Mouse (Mus musculus) layer of hippocampus, adult 9-10 months (tissue): ENCODE measurements around the gene Fnip2.

Experiments used
- DNase-seq: peaks from one replicate; pipeline ENCODE4 v3.0.0; 2022; ENCODE audit warnings: low spot score

The Fnip2 gene

DNA sequence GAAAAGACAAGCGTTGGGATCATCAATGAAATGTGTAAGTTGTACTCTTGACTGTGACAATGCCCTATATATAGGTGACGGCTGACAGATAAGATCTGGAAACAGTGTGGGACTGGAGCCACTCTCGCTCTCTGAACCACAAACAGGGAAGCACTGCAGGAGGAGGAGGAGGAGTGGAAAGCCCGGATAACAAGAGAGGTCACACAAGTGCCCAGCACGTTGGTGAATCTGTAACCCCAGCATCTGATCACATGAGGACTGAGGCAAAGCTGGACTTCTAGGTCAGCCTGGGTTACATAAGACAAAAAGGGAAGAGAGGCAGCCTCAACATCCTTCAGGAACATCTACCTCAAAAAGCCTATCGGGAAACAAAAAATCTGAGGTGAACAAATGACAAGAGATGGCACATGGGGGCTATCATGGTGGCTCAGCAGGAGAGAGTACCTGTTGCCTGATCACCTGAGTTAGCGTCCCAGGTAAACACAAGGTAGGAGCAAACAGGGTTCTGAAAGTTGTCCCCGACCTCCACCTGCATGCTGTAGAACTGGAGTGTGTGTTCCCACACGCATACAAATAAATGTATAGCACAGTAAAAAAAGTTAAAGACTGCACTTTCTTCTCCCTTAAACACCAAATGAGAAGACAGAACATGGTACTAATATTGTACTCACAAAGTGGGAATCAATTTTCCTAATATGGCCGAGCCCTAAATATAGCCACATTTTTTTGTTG, 2.6 kb downstream of the Fnip2 start:
- no peak for DNase-seq

DNA sequence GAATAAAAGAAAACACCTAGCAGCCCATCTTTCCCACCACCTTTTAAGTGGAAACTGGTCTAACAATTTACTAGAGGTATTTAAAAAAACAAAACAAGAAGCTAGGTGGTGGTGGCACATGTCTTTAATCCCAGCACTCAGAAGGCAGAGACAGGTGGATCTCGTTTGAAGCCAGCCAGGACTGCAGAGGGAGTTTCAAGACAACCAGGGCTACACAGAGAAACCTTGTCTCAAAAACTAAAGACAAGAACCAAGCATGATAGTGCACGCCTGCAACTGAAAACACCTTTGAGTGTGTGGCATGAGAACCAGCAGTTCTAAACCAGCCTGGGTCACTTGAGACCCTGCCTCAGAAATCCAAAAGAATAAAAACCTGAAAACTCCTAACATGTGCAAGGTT, 4.1 kb downstream of the Fnip2 start:
- DNase-seq: no peak

- DNase-seq: no peak
Observed at GRCm38 (mm10) chr3:79561784-79562715, 5.5 kb downstream of the Fnip2 start.

GRCm38 (mm10) chr3:79560555-79560954, 7.0 kb downstream of the Fnip2 start:
- DNase-seq: no peak

GRCm38 (mm10) chr3:79559773-79560045, 7.9 kb downstream of the Fnip2 start:
- no peak for DNase-seq

- no peak for DNase-seq
Observed at GRCm38 (mm10) chr3:79559021-79559772, 8.4 kb downstream of the Fnip2 start.

GRCm38 (mm10) chr3:79555061-79555460, 12.5 kb downstream of the Fnip2 start:
- DNase-seq: no peak

DNA sequence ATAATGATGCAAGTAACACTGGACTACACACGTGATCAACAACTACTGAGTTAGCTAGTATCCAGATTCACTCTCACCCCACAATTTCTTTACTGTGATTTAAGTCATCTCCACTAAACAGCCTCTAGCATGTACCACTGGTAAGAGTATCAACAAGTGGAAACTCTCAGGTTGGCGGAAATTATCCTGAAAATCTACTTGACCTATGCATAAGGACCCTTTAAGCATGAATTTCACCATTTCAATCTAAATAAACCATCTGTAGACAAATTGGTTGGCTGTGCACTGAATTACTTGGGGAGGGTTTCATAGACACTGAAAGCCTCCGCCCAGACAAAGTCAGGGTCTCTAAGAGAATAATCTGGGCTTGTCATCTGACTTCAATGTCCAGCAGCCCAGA, 13.8 kb downstream of the Fnip2 start:
- no peak for DNase-seq

DNA sequence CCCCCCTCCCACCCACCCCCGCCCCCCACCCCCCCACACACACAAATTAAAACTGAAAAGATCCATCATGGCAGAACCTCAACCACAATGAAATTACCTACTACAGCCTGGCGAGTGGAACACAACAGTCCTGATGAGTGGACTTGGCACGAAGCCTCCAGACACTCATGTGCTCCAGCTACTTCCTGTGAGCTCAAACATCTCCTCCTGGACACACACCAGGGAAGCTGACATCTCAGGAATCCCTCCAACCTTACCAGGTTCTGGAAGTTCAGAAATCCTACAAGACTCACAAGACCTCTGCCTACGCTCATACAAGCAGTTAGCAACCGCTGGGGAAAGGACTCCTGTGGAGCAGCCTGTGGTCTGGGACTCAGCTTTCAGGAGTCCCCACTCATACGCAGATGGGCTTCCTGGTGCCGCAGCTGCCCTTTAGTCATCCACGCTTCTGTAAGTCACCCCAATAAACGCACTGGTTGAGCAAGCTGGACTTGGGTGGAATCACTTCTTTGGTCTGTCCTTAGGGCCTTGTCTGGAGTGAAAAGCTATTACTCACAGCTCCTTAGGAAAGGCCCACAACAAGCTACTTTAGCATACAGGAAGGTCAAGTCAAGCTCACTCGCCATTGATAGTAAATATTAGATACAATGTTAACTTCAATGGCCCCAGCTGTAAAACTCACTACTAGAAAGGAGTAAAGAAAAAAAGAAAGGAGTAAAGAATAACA, 15.6 kb downstream of the Fnip2 start:
- no peak for DNase-seq

GRCm38 (mm10) chr3:79549751-79550393, 17.7 kb downstream of the Fnip2 start:
- no peak for DNase-seq

GRCm38 (mm10) chr3:79548681-79549437, 18.7 kb downstream of the Fnip2 start:
- DNase-seq: no peak

DNA sequence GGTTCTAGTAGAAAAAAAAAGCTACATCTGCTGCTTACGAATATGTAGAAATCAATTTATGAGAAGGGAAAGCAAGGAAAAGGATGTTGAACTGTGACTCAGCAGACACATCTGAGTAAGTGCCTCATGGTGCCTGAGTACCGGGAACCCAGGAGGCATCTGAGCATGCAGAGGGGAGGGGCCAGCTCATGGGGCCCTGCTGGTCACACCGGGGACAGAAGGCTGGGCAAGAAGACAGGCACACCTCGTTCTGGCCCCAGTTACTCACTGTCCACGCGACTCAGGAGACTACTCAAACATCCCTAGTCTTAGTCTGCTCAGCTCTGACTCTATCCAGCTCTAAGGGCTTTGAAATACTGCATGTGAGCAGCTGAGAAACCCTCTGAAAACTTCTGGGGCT, 25.0 kb downstream of the Fnip2 start:
- no peak for DNase-seq

DNA sequence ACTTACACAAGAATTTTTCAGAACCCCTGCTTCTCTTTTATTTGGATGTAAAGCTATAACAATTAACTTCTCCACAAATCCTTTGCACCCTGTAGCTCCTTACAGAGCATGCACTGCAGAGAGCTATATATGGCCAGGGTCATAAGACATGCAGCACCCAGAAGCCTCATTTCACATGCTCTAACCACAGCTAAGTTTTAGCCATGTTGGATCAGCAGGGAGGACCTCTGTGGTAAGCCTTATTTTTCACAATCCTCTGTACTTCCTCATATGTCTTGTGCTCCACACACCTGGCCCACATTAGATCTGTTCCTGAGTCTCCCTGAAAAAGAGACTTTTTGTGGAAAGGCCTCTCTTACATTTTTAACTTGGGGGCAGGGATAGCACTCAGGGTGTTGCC, 27.9 kb downstream of the Fnip2 start:
- no peak for DNase-seq

- DNase-seq: no peak
Observed at GRCm38 (mm10) chr3:79539124-79539523, 28.5 kb downstream of the Fnip2 start.

DNA sequence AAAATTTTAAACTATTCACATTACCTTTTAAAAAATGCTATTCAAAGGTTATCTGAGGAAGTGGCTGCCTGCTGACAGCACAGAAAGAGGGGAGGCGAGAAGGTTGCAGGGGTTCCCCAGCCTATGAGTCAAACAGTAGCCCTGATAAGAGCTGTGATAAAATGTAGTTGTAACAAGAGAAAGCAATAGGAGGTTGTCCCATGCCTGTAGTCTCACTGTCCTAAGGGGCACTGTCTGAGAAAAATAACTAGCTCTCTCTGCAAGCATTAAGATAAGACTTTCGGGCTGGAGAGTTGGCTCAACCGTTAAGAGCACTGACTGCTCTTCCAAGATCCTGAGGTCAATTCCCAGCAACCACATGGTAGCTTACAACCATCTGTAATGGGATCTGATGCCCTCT, 29.3 kb downstream of the Fnip2 start:
- no peak for DNase-seq

GRCm38 (mm10) chr3:79537626-79538203, 29.9 kb downstream of the Fnip2 start:
- DNase-seq: no peak

GRCm38 (mm10) chr3:79537023-79537422, 30.6 kb downstream of the Fnip2 start:
- no peak for DNase-seq

DNA sequence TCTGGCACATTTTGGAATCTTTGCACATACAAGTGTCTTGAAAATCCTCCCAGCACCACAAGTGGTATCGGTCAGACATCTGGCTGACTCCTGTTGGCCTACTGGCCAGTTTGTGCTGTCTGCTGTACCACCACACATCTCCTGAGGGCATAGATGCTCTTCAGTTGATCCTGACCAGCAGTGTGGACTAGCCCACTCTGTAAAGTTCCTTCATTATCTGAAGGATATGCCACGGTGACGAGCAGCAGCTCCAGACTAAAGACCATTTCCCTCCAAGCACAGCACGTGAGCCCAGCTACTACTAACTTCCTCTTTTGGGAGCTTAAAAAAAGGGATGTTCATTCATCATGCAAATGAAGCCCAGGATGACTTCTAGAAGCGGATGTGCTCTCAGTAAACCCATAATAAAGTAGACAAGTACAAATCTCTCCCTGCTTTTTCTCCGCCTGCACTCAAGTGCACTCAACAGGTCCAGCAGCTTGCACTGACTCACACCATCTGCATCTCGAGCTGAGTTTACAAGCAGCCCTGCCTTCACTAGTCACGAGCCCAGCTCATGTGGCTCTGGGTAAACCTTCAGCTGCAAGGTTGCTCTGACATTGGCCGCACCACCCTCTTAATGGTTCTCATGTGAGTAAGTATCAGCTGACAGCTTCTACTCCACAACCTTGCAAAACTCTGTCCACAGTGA, 35.9 kb downstream of the Fnip2 start:
- peak; percentile 41 for DNase-seq

DNA sequence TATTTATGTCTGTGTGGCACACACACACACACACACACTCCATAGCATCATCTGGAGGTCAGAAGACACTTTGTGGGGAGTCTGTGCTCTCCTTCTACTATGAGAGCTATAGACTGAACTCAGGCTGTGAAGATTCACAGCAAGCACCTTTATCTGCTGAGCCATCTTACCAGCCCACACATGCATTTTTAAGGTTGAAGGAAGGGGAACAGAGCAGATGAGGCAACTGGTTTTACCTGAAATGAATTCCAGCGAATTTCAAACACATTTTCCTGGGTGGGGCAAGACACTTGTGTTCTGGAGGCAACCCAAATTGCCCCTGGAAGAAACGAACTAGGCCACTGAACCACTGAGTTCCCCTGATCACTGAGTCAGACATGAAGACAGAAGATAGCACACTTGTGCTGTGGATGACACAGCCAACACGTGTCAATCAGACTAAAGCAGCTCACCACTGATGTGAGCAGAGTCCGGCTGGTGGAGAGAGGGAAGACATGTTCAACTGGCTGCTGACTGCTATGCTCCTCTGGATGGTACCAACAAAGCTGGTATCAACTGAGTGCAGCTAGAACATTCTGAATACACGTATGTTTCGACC, 38.0 kb downstream of the Fnip2 start:
- no peak for DNase-seq
